Mouse (Mus musculus): ENCODE data around the gene Slc25a20. TPM values are rescaled to one million over a fixed set of nuclear protein-coding genes. Genes with fewer than 3 reads are reported as not detected.

Slc25a20 gene
- polyA plus RNA-seq, 2 experiments = 8.6 to 14.0 TPM

DNA sequence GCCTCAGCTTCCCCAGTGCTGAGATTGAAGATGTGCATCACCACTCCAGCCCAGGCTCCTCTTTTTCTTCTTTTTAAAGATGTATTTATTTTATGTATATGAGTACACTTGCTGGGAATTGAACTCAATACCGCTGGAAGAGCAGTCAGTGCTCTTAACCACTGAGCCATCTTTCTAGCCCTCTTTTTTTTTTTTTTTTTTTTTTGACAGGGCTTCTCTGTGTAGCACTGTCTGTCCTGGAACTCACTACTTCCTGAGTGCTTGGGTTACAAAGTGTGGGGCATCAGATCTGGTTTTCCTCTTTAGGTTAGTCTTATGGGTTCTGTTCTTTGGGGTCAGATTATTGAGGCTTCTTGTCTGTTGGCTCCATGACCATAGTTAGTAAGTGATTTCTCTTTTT is 32.6 kb downstream of the Slc25a20 start:
- H3K4me3 ChIP-seq (ENCODE audit: insufficient read depth in 1 of 2, low read depth in 2 of 2, low read length in 2 of 2) = no peak overlapping the region
- 72% methylated on average over 1 of the region's 1 CpGs for WGBS (ENCODE audit: insufficient replicate concordance)

DNA sequence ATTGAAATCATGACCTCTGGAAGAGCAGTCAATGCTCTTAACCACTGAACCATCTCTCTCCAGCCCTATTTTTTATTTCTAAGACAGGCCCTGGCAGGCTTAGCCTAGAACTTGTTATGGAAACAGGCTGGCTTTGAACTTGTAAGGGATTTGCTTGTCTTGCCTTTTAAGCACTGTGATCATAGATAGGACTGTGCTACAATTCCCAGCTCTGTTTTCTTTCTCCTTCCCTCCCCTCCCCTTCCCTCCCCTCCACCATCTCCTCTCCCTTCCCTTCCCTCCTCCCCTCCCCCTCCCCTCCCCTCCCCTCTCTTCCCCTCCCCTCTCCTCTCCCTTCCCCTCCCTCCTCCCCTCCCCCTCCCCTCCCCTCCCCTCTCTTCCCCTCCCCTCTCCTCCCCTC is 40.6 kb downstream of the Slc25a20 start:
- Histone ChIP-seq H3K27me3 (ENCODE audit: control insufficient read depth, insufficient read depth, low read length) (no peaks in the 10 kb centered on the region), H3K9me3 (ENCODE audit: control insufficient read depth, low read length) (no peaks in the 10 kb centered on the region), H3K4me2 (ENCODE audit: low read depth) (no peak overlapping the region), H3K4me3 (ENCODE audit: insufficient read depth in 1 of 2, low read depth in 2 of 2, low read length in 2 of 2) (no peak overlapping the region), H3K27ac (no peak overlapping the region), H3K4me1 (replicated peaks; ENCODE audit: control insufficient read depth in 2 of 2, insufficient read depth in 2 of 2, low read length in 1 of 2) (no peaks in the 10 kb centered on the region; a peak in 1 of 4 replicates), H3K36me3 (replicated peaks; ENCODE audit: control insufficient read depth, insufficient read depth, low read depth) (no peaks in the 10 kb centered on the region), H3K9ac (replicated peaks) (no peak overlapping the region)
- DNase-seq (ENCODE audit: low read depth in 3 of 3, low spot score in 3 of 3) (no peak), ATAC-seq (ENCODE audit: insufficient read depth) (no peak)
- TF ChIP-seq CTCF (IDR thresholded peaks at IDR 0.05; ENCODE audit: low read depth) = no peak
- no peak for TF ChIP-seq EP300 (IDR thresholded peaks at IDR 0.05; ENCODE audit: low read depth)

More for the DNA sequence above, 32.6 kb downstream of the Slc25a20 start:
- H3K36me3 ChIP-seq (replicated peaks; ENCODE audit: control insufficient read depth, insufficient read depth, low read depth) = no peaks in the 10 kb centered on the region
- no peak overlapping the region for H3K4me2 ChIP-seq (ENCODE audit: low read depth)
- no peak overlapping the region for H3K27ac ChIP-seq
- peaks cover 24% of the 10 kb centered on the region for H3K27me3 ChIP-seq (ENCODE audit: control insufficient read depth, insufficient read depth, low read length)
- ATAC-seq (ENCODE audit: insufficient read depth) (no peak), DNase-seq (ENCODE audit: low read depth in 3 of 3, low spot score in 3 of 3) (no peak)
- no peaks in the 10 kb centered on the region for H3K9me3 ChIP-seq (ENCODE audit: control insufficient read depth, low read length)
- H3K4me1 ChIP-seq (replicated peaks; ENCODE audit: control insufficient read depth in 2 of 2, insufficient read depth in 2 of 2, low read length in 1 of 2) = peaks cover 4 to 12% of the 10 kb centered on the region in 2 experiments; a peak in 2 of 4 replicates
- TF ChIP-seq CTCF (IDR thresholded peaks at IDR 0.05; ENCODE audit: low read depth) (no peak), EP300 (IDR thresholded peaks at IDR 0.05; ENCODE audit: low read depth) (no peak)
- no peak overlapping the region for H3K9ac ChIP-seq (replicated peaks)

- DNase-seq (ENCODE audit: low read depth in 3 of 3, low spot score in 3 of 3) (no peak), ATAC-seq (ENCODE audit: insufficient read depth) (no peak)
- H3K9ac ChIP-seq (replicated peaks) = no peak overlapping the region
- TF ChIP-seq EP300 (IDR thresholded peaks at IDR 0.05; ENCODE audit: low read depth) (no peak), CTCF (IDR thresholded peaks at IDR 0.05; ENCODE audit: low read depth) (no peak)
- no peaks in the 10 kb centered on the region for H3K9me3 ChIP-seq (ENCODE audit: control insufficient read depth, low read length)
- 65% methylated on average over 12 of the region's 12 CpGs for WGBS (ENCODE audit: insufficient replicate concordance)
- H3K4me2 ChIP-seq (ENCODE audit: low read depth) = no peak overlapping the region
- no peak overlapping the region for H3K4me3 ChIP-seq (ENCODE audit: insufficient read depth in 1 of 2, low read depth in 2 of 2, low read length in 2 of 2)
- no peaks in the 10 kb centered on the region for H3K27me3 ChIP-seq (ENCODE audit: control insufficient read depth, insufficient read depth, low read length)
- H3K4me1 ChIP-seq (replicated peaks; ENCODE audit: control insufficient read depth in 2 of 2, insufficient read depth in 2 of 2, low read length in 1 of 2) = no peaks in the 10 kb centered on the region; a peak in 1 of 4 replicates
- no peaks in the 10 kb centered on the region for H3K36me3 ChIP-seq (replicated peaks; ENCODE audit: control insufficient read depth, insufficient read depth, low read depth)
- no peak overlapping the region for H3K27ac ChIP-seq
Observed at GRCm38 (mm10) chr9:108703373-108704110, 41.7 kb downstream of the Slc25a20 start.

DNA sequence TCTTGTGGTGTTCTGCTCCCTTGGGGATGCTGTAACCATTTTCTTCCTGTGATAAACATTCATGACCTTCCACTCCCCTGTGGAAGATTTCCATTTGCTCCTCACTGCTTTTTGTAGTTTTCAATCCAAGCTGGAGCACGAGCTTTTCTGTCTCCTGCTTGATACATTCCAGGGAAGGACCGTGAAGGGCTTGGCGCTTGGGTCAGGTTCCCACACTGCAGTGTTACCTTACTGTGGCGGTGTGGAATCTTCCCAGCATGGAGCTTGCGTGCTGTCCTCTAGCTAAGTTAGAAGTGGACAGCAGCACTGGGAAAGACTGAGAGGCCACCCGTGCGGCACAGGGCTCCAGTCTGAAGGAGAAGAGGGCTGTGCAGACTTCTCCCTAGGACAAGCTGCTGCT is 42.7 kb downstream of the Slc25a20 start:
- no peak overlapping the region for H3K4me3 ChIP-seq (ENCODE audit: insufficient read depth in 1 of 2, low read depth in 2 of 2, low read length in 2 of 2)
- H3K27me3 ChIP-seq (ENCODE audit: control insufficient read depth, insufficient read depth, low read length) = no peaks in the 10 kb centered on the region
- no peak overlapping the region for H3K9ac ChIP-seq (replicated peaks)
- DNase-seq (ENCODE audit: low read depth in 3 of 3, low spot score in 3 of 3) (no peak), ATAC-seq (ENCODE audit: insufficient read depth) (no peak)
- 81% methylated on average over 7 of the region's 7 CpGs for WGBS (ENCODE audit: insufficient replicate concordance)
- no peak overlapping the region for H3K27ac ChIP-seq
- H3K36me3 ChIP-seq (replicated peaks; ENCODE audit: control insufficient read depth, insufficient read depth, low read depth) = no peaks in the 10 kb centered on the region
- TF ChIP-seq CTCF (IDR thresholded peaks at IDR 0.05; ENCODE audit: low read depth) (no peak), EP300 (IDR thresholded peaks at IDR 0.05; ENCODE audit: low read depth) (no peak)
- H3K9me3 ChIP-seq (ENCODE audit: control insufficient read depth, low read length) = no peaks in the 10 kb centered on the region
- no peak overlapping the region for H3K4me2 ChIP-seq (ENCODE audit: low read depth)
- no peaks in the 10 kb centered on the region; a peak in 1 of 4 replicates for H3K4me1 ChIP-seq (replicated peaks; ENCODE audit: control insufficient read depth in 2 of 2, insufficient read depth in 2 of 2, low read length in 1 of 2)

GRCm38 (mm10) chr9:108707212-108707611 is 45.3 kb downstream of the Slc25a20 start:
- TF ChIP-seq CTCF (IDR thresholded peaks at IDR 0.05; ENCODE audit: low read depth) (no peak), EP300 (IDR thresholded peaks at IDR 0.05; ENCODE audit: low read depth) (no peak)
- Histone ChIP-seq H3K4me3 (ENCODE audit: insufficient read depth in 1 of 2, low read depth in 2 of 2, low read length in 2 of 2) (no peak overlapping the region), H3K9ac (replicated peaks) (no peak overlapping the region), H3K36me3 (replicated peaks; ENCODE audit: control insufficient read depth, insufficient read depth, low read depth) (no peaks in the 10 kb centered on the region), H3K4me2 (ENCODE audit: low read depth) (no peak overlapping the region), H3K4me1 (replicated peaks; ENCODE audit: control insufficient read depth in 2 of 2, insufficient read depth in 2 of 2, low read length in 1 of 2) (no peaks in the 10 kb centered on the region; a peak in 1 of 4 replicates), H3K9me3 (ENCODE audit: control insufficient read depth, low read length) (no peaks in the 10 kb centered on the region), H3K27ac (no peak overlapping the region), H3K27me3 (ENCODE audit: control insufficient read depth, insufficient read depth, low read length) (no peaks in the 10 kb centered on the region)
- 84% methylated on average over 2 of the region's 2 CpGs for WGBS (ENCODE audit: insufficient replicate concordance)
- no peak for DNase-seq (ENCODE audit: low read depth in 3 of 3, low spot score in 3 of 3)
- ATAC-seq (ENCODE audit: insufficient read depth) = no peak
